Mouse (Mus musculus): ENCODE results near the gene Grap. TPM values are rescaled to one million over a fixed set of nuclear protein-coding genes. Genes with fewer than 3 reads are reported as not detected.

The Grap gene
- polyA plus RNA-seq, 1 experiment = 0.06 TPM

DNA sequence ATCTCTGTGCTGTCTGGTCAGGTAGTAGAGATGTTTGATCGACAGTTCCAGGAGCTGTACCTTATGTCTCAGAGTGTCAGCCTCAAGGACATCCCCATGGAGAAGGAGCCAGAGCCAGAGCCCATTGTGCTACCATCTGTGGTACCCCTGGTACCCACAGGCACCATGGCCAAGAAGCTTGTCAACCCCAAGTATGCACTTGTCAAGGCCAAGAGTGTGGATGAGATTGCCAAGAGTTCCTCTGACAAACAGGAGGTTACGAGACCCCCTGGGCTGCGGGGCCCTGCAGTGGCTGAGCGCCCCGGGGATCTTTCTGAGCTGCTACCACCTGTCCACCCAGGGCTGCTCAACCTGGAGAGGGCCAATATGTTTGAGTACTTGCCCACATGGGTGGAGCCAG lies 49.4 kb downstream of the Grap start:
- H3K4me3 ChIP-seq = no peak overlapping the region
- H3ac ChIP-seq (ENCODE audit: control insufficient read depth, insufficient read length) = no peak overlapping the region
- H3K4me2 ChIP-seq (ENCODE audit: low read depth) = no peak overlapping the region
- peaks cover 31% of the 10 kb centered on the region for H3K27me3 ChIP-seq (ENCODE audit: control insufficient read depth, insufficient read depth, insufficient read length)
- TF ChIP-seq CEBPB (IDR thresholded peaks at IDR 0.05; ENCODE audit: insufficient read depth, poor library complexity, severe bottlenecking) = no peak
- TF ChIP-seq MAX (IDR thresholded peaks at IDR 0.05; ENCODE audit: low read depth) = no peak
- no peak for TF ChIP-seq POLR2A (IDR thresholded peaks at IDR 0.05; ENCODE audit: insufficient read length, low read depth)
- no peak for TF ChIP-seq MYOG (IDR thresholded peaks at IDR 0.05; ENCODE audit: control insufficient read depth in 1 of 3, insufficient read depth in 1 of 3, insufficient read length in 2 of 3, low read depth in 2 of 3)
- no peak for TF ChIP-seq REST (IDR thresholded peaks at IDR 0.05; ENCODE audit: insufficient read depth, insufficient read length)
- no peak for TF ChIP-seq POLR2AphosphoS2 (IDR thresholded peaks at IDR 0.05; ENCODE audit: insufficient read length, low read depth)
- TF ChIP-seq MYOD1 (IDR thresholded peaks at IDR 0.05; ENCODE audit: control insufficient read depth in 1 of 3, insufficient read length in 2 of 3, low read depth in 2 of 3) = no peak
- TF ChIP-seq TCF3 (IDR thresholded peaks at IDR 0.05; ENCODE audit: insufficient read length, low read depth) = no peak
- no peak for TF ChIP-seq E2F4 (IDR thresholded peaks at IDR 0.05; ENCODE audit: insufficient read depth)
- TF ChIP-seq TCF12 (IDR thresholded peaks at IDR 0.05; ENCODE audit: insufficient read depth, poor library complexity, severe bottlenecking) = no peak
- H3K36me3 ChIP-seq (ENCODE audit: control insufficient read depth, insufficient read depth) = no peaks in the 10 kb centered on the region
- no peaks in the 10 kb centered on the region for H3K79me2 ChIP-seq (ENCODE audit: control insufficient read depth, insufficient read depth)

DNA sequence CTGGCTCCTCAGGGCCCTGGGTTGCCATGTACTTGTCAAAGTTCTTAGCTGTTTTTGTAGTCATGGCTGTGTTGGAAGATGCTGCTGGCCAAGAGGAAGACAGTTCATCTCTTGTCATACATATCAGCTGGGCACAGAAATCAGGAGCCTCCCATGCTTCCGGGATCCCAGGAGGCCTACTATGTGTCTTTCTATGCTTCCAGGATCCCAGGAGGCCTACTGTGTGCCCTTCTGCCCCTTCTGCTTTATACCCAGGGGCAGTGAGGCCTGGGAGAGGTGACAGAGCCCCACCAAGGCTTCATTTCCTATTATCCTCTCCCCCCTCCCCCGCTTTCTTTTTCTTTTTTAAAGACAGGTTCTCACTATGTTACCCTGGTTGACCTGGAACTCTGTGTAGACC lies 52.5 kb downstream of the Grap start:
- TF ChIP-seq TCF12 (IDR thresholded peaks at IDR 0.05; ENCODE audit: insufficient read depth, poor library complexity, severe bottlenecking) (no peak), CEBPB (IDR thresholded peaks at IDR 0.05; ENCODE audit: insufficient read depth, poor library complexity, severe bottlenecking) (no peak), TCF3 (IDR thresholded peaks at IDR 0.05; ENCODE audit: insufficient read length, low read depth) (no peak), MAX (IDR thresholded peaks at IDR 0.05; ENCODE audit: low read depth) (no peak), USF1 (IDR thresholded peaks at IDR 0.05; ENCODE audit: low read depth) (no peak), REST (IDR thresholded peaks at IDR 0.05; ENCODE audit: insufficient read depth, insufficient read length) (no peak), E2F4 (IDR thresholded peaks at IDR 0.05; ENCODE audit: insufficient read depth) (no peak), POLR2AphosphoS2 (IDR thresholded peaks at IDR 0.05; ENCODE audit: insufficient read length, low read depth) (no peak), MYOG (IDR thresholded peaks at IDR 0.05; ENCODE audit: control insufficient read depth in 1 of 3, insufficient read depth in 1 of 3, insufficient read length in 2 of 3, low read depth in 2 of 3) (no peak), MYOD1 (IDR thresholded peaks at IDR 0.05; ENCODE audit: control insufficient read depth in 1 of 3, insufficient read length in 2 of 3, low read depth in 2 of 3) (no peak), POLR2A (IDR thresholded peaks at IDR 0.05; ENCODE audit: insufficient read length, low read depth) (no peak), SRF (IDR thresholded peaks at IDR 0.05; ENCODE audit: control insufficient read depth, insufficient read length, low read depth) (no peak)
- H3ac ChIP-seq (ENCODE audit: control insufficient read depth, insufficient read length) = no peak overlapping the region

DNA sequence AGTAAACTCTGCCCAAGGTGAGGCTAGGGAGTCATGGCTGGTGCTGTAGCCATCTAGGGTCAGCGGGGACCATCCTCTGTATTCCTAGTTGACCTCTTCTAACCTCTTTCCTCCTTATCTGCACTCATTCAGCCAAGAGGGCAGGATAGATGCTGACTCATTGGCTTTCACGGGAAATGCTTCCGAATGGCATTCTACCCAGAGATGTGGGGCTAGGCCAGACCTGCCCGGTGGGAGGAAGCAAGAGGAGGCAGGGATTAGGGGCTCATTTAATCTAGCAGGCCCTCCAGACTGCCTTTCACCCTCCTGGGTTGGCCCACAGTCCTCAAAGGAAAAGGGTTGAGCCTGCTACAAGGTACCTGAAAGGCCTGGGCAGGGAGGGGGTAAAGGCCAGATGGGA lies 53.2 kb downstream of the Grap start:
- Histone ChIP-seq H3K4me3 (no peak overlapping the region), H3K79me2 (ENCODE audit: control insufficient read depth, insufficient read depth) (no peaks in the 10 kb centered on the region), H3ac (ENCODE audit: control insufficient read depth, insufficient read length) (no peak overlapping the region), H3K27me3 (ENCODE audit: control insufficient read depth, insufficient read depth, insufficient read length) (peaks cover 31% of the 10 kb centered on the region), H3K4me2 (ENCODE audit: low read depth) (no peak overlapping the region), H3K36me3 (ENCODE audit: control insufficient read depth, insufficient read depth) (no peaks in the 10 kb centered on the region)
- TF ChIP-seq MYOG (IDR thresholded peaks at IDR 0.05; ENCODE audit: control insufficient read depth in 1 of 3, insufficient read depth in 1 of 3, insufficient read length in 2 of 3, low read depth in 2 of 3) (no peak), POLR2A (IDR thresholded peaks at IDR 0.05; ENCODE audit: insufficient read length, low read depth) (no peak), SRF (IDR thresholded peaks at IDR 0.05; ENCODE audit: control insufficient read depth, insufficient read length, low read depth) (no peak), MAX (IDR thresholded peaks at IDR 0.05; ENCODE audit: low read depth) (no peak), MYOD1 (IDR thresholded peaks at IDR 0.05; ENCODE audit: control insufficient read depth in 1 of 3, insufficient read length in 2 of 3, low read depth in 2 of 3) (no peak), POLR2AphosphoS2 (IDR thresholded peaks at IDR 0.05; ENCODE audit: insufficient read length, low read depth) (no peak)

More for the DNA sequence above, 52.5 kb downstream of the Grap start:
- Histone ChIP-seq H3K4me2 (ENCODE audit: low read depth) (no peak overlapping the region), H3K27me3 (ENCODE audit: control insufficient read depth, insufficient read depth, insufficient read length) (peaks cover 31% of the 10 kb centered on the region), H3K4me3 (no peak overlapping the region), H3K79me2 (ENCODE audit: control insufficient read depth, insufficient read depth) (no peaks in the 10 kb centered on the region), H3K36me3 (ENCODE audit: control insufficient read depth, insufficient read depth) (no peaks in the 10 kb centered on the region)

DNA sequence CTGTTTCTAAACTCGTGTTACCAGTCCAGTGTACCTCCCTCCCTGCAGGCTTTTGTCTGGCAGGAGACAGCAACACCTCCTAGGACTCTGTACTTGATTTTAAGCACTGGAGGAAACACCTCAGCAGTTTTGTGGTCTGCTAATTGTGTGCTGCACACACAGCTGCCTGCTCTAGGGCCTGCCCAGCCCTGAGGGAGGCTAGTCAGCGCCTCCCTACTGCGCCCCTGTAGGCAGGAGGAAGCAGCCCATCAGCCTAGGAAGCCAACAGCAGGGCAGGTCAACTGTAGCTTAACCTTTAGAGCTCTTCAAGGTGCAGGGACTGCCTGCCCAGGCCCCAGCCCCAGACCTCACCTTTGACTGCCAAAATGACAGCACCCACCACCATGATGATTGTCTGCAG lies 55.9 kb downstream of the Grap start:
- Histone ChIP-seq H3K36me3 (ENCODE audit: control insufficient read depth, insufficient read depth) (no peaks in the 10 kb centered on the region), H3K4me2 (ENCODE audit: low read depth) (no peak overlapping the region), H3ac (ENCODE audit: control insufficient read depth, insufficient read length) (no peak overlapping the region), H3K27me3 (ENCODE audit: control insufficient read depth, insufficient read depth, insufficient read length) (peaks cover 13% of the 10 kb centered on the region), H3K4me3 (no peak overlapping the region), H3K79me2 (ENCODE audit: control insufficient read depth, insufficient read depth) (no peaks in the 10 kb centered on the region)
- no peak for TF ChIP-seq POLR2A (IDR thresholded peaks at IDR 0.05; ENCODE audit: insufficient read length, low read depth)

DNA sequence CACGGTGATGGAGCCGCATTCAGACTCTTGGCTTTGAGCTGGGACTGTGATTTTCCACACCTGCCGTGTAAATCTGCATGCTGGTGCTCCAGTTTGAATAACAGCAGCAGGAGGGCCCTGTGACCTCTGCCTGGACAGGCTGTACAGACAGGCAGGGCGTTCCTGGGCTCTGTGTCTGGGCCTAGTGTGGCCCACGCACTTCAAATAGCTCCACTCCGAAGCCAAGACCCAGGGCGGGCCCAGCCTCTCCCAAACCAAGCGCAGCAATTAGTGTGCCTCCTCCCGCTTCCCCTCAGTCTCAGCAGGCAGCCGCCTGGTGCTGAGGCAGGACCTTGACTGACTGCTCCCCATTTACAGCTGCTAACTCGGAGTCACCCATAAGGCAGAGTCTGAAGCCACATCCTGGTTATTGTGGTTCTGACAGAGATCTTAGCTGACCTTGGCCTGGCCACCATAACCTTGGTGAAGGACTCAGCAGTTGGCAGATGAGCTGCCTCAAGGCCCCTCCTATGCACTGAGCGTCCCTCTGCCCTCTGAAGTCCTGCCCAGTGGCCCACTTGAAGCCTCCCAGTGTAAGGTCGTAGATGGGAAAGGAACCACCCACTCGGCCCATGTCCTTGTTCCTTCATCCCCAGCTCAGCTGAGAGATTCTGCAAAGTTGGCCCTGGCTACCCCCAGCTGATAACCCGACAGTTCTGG lies 60.2 kb downstream of the Grap start:
- TF ChIP-seq REST (IDR thresholded peaks at IDR 0.05; ENCODE audit: insufficient read depth, insufficient read length) = no peak
- TF ChIP-seq MYOG (IDR thresholded peaks at IDR 0.05; ENCODE audit: control insufficient read depth in 1 of 3, insufficient read depth in 1 of 3, insufficient read length in 2 of 3, low read depth in 2 of 3) = no peak
- no peak for TF ChIP-seq TCF12 (IDR thresholded peaks at IDR 0.05; ENCODE audit: insufficient read depth, poor library complexity, severe bottlenecking)
- no peak for TF ChIP-seq SRF (IDR thresholded peaks at IDR 0.05; ENCODE audit: control insufficient read depth, insufficient read length, low read depth)
- TF ChIP-seq MAX (IDR thresholded peaks at IDR 0.05; ENCODE audit: low read depth) = no peak
- no peak for TF ChIP-seq MYOD1 (IDR thresholded peaks at IDR 0.05; ENCODE audit: control insufficient read depth in 1 of 3, insufficient read length in 2 of 3, low read depth in 2 of 3)
- TF ChIP-seq USF1 (IDR thresholded peaks at IDR 0.05; ENCODE audit: low read depth) = no peak
- TF ChIP-seq POLR2A (IDR thresholded peaks at IDR 0.05; ENCODE audit: insufficient read length, low read depth) = no peak
- no peak for TF ChIP-seq POLR2AphosphoS2 (IDR thresholded peaks at IDR 0.05; ENCODE audit: insufficient read length, low read depth)
- no peak for TF ChIP-seq TCF3 (IDR thresholded peaks at IDR 0.05; ENCODE audit: insufficient read length, low read depth)
- TF ChIP-seq CEBPB (IDR thresholded peaks at IDR 0.05; ENCODE audit: insufficient read depth, poor library complexity, severe bottlenecking) = no peak
- H3K36me3 ChIP-seq (ENCODE audit: control insufficient read depth, insufficient read depth) = no peaks in the 10 kb centered on the region
- no peaks in the 10 kb centered on the region for H3K27me3 ChIP-seq (ENCODE audit: control insufficient read depth, insufficient read depth, insufficient read length)
- no peak overlapping the region for H3K4me2 ChIP-seq (ENCODE audit: low read depth)
- H3K79me2 ChIP-seq (ENCODE audit: control insufficient read depth, insufficient read depth) = no peaks in the 10 kb centered on the region
- no peak overlapping the region for H3ac ChIP-seq (ENCODE audit: control insufficient read depth, insufficient read length)
- H3K4me3 ChIP-seq = no peak overlapping the region

All from myocyte (in vitro differentiated cells).